Mouse (Mus musculus): ENCODE measurements at regions not wholly inside any gene's neighbourhood (a gene's known extent, or its start where the extent isn't known, plus 50 kb on each side); places are given as distances from the start of the nearest gene placed in this dataset.

DNA sequence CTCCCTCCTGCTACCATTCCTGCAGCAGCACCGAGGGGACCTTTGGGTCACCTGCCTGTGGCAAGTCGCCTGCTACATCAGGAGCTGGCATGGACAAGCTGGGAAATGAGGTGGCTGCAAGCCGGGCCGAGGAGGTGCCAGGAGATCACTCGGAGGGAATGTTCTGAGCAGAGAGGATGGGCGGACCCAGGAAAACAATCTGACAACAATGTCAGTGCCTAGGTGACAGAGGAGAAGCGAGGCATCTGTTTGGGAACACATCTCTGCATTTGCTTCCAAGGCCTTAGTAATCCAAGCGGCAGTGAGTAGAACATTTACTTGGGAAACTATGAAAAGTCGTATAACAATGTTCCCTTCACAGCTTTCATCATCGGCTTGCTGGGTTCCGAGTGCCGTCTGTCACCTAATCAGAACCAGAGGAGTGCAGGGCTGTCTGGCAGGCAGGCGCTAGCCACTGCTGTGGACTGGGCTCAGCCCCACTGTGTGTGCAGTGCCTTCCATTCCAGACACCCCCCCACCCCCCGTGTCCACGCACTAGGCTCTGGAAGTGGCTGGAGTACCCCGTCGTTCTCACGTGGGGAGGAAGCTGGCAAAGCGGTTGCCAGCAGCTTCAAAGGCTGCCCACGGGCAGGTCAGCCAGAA, 56.6 kb upstream of the Slc25a33 start:
- TF ChIP-seq CTCF (IDR thresholded peaks at IDR 0.05; ENCODE audit: low read depth) (no peak), EP300 (optimal IDR thresholded peaks at IDR 0.05) (no peak)

Data from stomach, postnatal 0 days (tissue).